Mouse (Mus musculus): ENCODE results near the gene Zyx.

Zyx gene

DNA sequence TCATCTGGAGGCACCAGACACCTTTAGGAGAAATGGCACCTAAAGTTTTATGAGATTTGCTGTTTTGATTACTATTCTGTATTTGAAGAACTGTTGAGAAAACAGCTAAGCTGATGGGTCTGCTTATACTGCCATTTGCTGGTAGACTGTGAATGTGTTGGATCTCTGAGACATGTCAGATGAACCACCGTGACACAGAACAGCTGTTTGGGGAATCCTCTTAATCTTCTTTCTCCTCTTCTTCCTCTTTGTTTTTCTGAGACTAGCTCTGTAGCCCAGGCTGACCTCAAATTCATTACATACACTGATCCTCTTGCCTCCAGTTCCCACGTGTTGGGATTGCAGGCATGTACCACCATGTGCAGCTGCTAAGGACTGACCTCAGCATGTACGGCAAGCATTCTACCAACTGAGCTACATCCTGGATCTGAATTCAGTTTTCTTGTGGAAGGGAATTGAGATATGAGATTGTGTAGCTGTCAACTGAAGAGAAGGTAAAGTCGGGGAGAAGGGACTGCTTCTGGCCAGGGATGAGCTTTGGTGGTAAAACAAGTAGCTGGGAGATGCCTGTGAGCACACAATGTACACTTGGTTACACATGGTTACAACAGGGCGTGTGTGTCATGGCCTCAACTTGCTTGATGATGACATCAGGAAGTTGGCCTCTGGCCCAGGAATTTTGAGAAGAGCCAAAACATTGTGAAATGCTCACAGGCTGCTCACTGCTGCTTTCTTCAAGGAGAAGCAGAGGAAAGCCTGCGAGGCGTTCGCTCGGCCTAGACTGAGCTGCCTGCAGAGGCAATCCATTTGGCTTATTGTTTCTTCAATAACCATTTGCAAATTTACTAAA lies 46.8 kb downstream of the Zyx start:
- no peak for DNase-seq (ENCODE audit: low read depth, low spot score)

DNA sequence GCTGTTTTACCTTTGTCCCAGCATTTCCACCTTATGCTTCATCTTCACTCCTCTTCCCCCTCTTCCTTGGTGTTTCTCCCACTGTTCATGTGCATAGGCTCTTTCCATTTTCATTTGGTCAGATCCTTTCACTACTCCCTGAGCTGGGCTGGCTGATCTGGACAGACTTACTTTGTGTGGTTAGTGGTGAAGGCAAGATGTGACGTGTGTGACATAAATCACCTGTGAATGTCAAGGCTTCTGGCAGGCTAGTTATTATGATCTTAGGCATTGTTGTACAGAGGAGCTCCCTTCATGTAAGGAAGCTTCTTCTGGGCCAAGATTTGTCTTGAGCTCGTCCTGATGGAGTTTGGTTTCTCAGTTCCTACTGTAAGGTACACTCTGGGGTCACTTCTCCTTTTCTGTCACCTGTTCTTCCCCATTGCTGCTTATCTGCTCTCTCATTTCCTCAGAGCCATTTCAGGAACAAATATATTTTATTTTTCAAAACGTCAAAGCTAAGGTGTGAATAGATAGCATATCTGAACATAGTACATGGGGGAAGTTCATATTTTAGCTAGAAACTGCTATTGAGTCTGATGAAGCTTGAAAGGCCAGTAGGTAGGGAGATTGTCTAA lies 47.7 kb downstream of the Zyx start:
- DNase-seq (ENCODE audit: low read depth, low spot score) = no peak

DNA sequence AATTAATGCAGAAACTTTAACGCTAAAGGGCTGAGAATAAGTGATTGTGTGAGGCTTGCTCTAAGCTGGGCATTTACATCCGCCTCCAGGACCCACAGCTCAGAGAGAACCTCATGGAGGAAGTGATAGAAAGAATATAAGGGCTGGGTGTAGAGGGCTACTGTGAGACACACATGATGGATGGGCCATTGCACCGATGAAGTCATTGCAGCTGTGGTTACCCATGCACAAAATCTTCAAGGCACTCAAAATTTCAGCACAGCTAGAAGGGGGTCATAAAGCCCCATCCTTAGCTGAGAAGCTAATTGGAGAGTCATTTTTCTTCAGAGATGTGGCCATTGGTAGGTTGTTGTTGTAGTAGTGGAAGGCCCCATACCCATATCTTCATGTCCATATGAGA lies 48.9 kb downstream of the Zyx start:
- no peak for DNase-seq (ENCODE audit: low read depth, low spot score)

DNA sequence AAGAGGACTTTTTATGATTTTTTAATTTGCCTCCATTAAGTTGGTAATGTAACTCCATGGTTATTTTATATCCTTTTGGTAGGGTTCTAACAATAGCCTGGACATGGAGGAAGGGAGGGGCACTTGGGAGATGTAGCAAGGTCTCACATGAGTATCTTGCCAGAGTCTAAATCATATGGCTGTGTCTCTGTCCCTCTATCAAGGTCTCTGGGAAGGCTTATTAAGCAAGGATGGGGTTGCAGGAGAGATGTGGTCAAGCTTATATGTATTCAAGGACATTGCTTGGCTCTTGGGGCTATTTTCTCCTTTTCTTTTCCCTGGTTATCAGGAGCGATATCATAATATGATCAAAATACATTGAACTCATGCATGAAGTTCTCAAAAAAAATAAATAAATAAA lies 49.6 kb downstream of the Zyx start:
- no peak for DNase-seq (ENCODE audit: low read depth, low spot score)

DNA sequence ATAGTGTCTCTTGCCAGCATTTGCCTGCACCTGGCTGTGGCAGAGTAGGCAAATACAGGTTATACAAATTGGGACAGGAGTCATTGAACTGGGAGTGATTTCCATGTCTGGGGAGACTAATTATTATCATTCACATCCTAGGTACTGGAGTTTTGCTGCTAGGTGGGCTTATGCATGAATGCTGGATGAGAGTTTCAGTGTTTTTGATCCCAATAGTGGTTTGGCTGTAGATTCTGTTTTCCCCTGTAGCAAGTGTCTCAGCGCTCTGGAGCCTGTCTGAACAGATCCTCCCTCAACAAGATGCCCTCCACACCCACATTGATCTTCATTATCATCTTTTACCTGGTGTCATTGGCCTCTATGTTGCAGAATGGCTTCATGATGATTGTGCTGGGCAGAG lies 50.5 kb downstream of the Zyx start, which contains the start of gene Tas2r143:
Tas2r143 (plus strand) TSS at position 301 of the 400 bp plus-strand sequence.
- no peak for DNase-seq (ENCODE audit: low read depth, low spot score)

DNA sequence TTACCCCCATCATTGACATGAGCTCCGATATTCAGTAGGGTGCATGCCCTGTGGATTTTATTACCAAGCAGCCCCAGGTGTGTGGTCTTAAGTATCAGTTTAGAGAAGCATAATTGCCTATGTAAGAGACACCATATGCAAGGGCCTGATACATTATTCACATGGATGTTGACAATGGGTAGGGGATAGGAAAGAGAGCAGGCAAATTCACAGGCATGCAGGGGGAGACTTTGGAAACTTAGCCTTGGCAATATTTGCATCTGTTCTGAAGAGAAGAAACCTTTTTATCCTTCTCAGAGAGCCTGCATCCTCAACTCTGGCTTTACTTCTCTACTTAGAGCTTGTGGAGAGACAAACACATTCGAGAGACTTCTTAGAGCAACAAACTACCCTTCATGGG lies 55.7 kb downstream of the Zyx start, which contains the start of gene Tas2r135:
Tas2r135 (plus strand) TSS at position 301 of the 400 bp plus-strand sequence.
- DNase-seq (ENCODE audit: low read depth, low spot score) = no peak

All from ZHBTc4 (cell line).